Mouse (Mus musculus) heart, embryonic 12.5 days (tissue): ENCODE measurements around the gene Kcng3. TPM values are rescaled to one million over a fixed set of nuclear protein-coding genes. Genes with fewer than 3 reads are reported as not detected.

Source experiments
- ATAC-seq: fragments of 200-750 bp; cut with Nextera tagmentation; 2 replicates; pipeline ENCODE4 v1.8.0; 2017; ENCODE audit warnings: moderate TSS enrichment, moderate library complexity; ENCODE audit not compliant: insufficient number of reproducible peaks, low FRiP score
- H3K27ac ChIP-seq: fragments of 300-500 bp; sonication (generic); 2 replicates; pipeline ENCODE4 v1.5.1; 2016; ENCODE audit warnings: mild to moderate bottlenecking, moderate library complexity; ENCODE audit not compliant: poor library complexity, severe bottlenecking
- H3K27me3 ChIP-seq: fragments of 300-500 bp; sonication (generic); replicated peaks from 2 replicates; pipeline ENCODE4 v1.6.1; 2016; ENCODE audit warnings: mild to moderate bottlenecking, moderate library complexity
- H3K36me3 ChIP-seq: fragments of 300-500 bp; sonication (generic); 2 replicates; pipeline ENCODE4 v1.6.1; 2016; ENCODE audit warnings: mild to moderate bottlenecking, moderate library complexity
- H3K4me1 ChIP-seq: fragments of 300-500 bp; sonication (generic); replicated peaks from 2 replicates; pipeline ENCODE4 v1.6.1; 2016; ENCODE audit warnings: mild to moderate bottlenecking
- H3K4me2 ChIP-seq: fragments of 300-500 bp; sonication (generic); 2 replicates; pipeline ENCODE4 v1.6.1; 2016; ENCODE audit warnings: mild to moderate bottlenecking, moderate library complexity
- H3K4me3 ChIP-seq: fragments of 300-500 bp; sonication (generic); 2 replicates; pipeline ENCODE4 v1.5.1; 2016; ENCODE audit warnings: mild to moderate bottlenecking
- H3K9ac ChIP-seq: fragments of 300-500 bp; sonication (generic); 2 replicates; pipeline ENCODE4 v1.6.1; 2016; ENCODE audit warnings: mild to moderate bottlenecking, moderate library complexity
- H3K9me3 ChIP-seq: fragments of 300-500 bp; sonication (generic); replicated peaks from 2 replicates; pipeline ENCODE4 v1.6.1; 2016; ENCODE audit warnings: mild to moderate bottlenecking, moderate library complexity
- WGBS: fragments of 180-500 bp; shearing (Covaris S2); methylation state at CpG from one replicate; pipeline ENCODE4 v1.1.7; 2016; 5-methylcytosine and 5-hydroxymethylcytosine counted together
- polyA plus RNA-seq: library from polyadenylated mRNA; unstranded; fragments of >200 nt; fragmentation: Nextera tagmentation; extraction: Ambion mirVana; gene quantifications from 2 replicates; pipeline ENCODE4 v1.2.1, GENCODE M21; 2016

Kcng3 gene
- polyA plus RNA-seq, 1 experiment from 2014 or later, result not detected

DNA sequence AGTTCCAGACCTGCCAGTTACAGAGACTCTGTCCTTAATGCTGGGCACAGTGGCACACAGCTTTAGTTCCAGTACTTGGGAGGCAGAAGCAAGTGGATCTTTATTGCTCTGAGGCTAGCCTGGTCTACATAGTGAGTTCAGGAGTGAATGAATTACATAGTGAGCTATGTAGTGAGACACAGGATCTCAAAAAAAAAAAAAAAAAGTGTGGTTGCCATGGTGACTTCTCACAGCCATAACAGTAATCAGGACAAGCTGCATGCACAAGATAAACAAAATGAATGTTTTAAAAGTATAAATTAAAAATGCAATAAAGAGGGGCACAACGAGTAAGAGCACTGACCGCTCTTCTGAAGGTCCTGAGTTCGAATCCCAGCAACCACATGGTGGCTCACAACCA lies 21.9 kb upstream of the Kcng3 start:
- no peak for ATAC-seq
- no peaks in the 10 kb centered on the region for H3K27me3 ChIP-seq
- H3K27ac ChIP-seq, result no peak overlapping the region
- no peak overlapping the region for H3K9ac ChIP-seq
- H3K4me3 ChIP-seq, result no peak overlapping the region
- no peaks in the 10 kb centered on the region for H3K4me1 ChIP-seq
- no peak overlapping the region for H3K4me2 ChIP-seq
- no peaks in the 10 kb centered on the region for H3K36me3 ChIP-seq
- no peaks in the 10 kb centered on the region for H3K9me3 ChIP-seq
- WGBS, result 93% methylated on average over 3 of the region's 3 CpGs

DNA sequence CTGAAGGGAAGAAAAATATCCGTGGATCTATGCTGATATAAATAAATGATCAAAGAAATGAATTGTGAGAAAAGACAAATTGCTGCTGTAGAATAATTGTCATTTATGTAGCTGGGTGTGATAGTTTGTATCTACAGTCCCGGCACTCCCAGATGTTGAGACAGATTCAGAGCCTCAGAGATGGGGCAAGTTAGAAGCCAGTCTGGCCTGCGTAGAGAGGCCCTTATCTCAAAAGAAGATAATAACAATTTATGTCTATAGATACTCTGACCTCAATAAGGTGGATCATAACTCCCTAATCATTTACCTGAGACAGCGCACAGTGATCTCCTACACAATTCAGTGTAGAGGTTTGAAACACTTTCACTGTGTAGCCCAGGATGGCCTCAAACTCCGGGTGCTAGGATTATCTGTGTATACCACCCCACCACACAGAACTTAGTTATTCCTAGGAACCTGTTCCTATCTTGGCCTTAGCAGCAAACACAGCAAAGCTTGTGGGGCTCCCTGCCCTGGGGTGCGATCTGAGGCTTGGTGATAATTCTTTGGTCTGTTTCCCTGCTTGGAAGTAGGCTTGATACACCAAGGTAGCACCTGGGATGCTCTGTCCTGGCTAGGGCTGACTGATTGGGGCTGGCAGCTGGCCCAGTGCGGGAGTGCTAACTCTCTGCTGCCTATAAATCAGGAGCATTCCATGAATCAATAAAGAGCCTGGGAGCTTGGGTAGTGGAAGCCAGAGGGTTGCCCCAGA lies 19.4 kb upstream of the Kcng3 start:
- WGBS, result 74% methylated on average over 7 of the region's 7 CpGs
- H3K27ac ChIP-seq, result no peak overlapping the region
- no peak overlapping the region for H3K4me2 ChIP-seq
- ATAC-seq, result no peak
- no peaks in the 10 kb centered on the region for H3K9me3 ChIP-seq
- no peaks in the 10 kb centered on the region for H3K27me3 ChIP-seq
- H3K4me1 ChIP-seq, result no peaks in the 10 kb centered on the region
- H3K9ac ChIP-seq, result no peak overlapping the region
- no peaks in the 10 kb centered on the region for H3K36me3 ChIP-seq
- no peak overlapping the region for H3K4me3 ChIP-seq

DNA sequence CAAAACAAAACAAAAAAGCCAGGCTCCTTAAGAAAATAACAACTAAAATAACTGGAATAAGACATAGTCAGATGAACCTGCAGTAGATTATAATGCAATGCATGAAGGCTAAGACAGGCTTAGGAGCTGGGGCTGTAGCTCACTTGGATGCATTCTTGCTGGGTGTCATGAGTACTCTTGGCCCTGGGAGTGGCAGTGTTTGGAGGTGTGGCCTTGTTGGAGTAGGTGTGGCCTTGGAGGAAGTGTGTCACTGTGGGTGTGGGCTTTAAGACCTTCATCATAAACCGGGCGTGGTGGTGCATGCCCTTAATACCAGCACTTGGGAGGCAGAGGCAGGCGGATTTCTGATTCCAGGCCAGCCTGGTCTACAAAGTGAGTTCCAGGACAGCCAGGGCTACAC lies 18.3 kb upstream of the Kcng3 start:
- no peaks in the 10 kb centered on the region for H3K27me3 ChIP-seq
- 78% methylated on average over 3 of the region's 3 CpGs for WGBS
- no peak overlapping the region for H3K4me2 ChIP-seq
- H3K4me1 ChIP-seq, result peaks cover 7% of the 10 kb centered on the region; the same call in 1 of the 2 replicates
- H3K36me3 ChIP-seq, result no peaks in the 10 kb centered on the region
- no peak overlapping the region for H3K27ac ChIP-seq
- H3K9me3 ChIP-seq, result no peaks in the 10 kb centered on the region
- no peak overlapping the region for H3K9ac ChIP-seq
- ATAC-seq, result peak; percentile 66; the same call in 1 of the 2 replicates
- no peak overlapping the region for H3K4me3 ChIP-seq

DNA sequence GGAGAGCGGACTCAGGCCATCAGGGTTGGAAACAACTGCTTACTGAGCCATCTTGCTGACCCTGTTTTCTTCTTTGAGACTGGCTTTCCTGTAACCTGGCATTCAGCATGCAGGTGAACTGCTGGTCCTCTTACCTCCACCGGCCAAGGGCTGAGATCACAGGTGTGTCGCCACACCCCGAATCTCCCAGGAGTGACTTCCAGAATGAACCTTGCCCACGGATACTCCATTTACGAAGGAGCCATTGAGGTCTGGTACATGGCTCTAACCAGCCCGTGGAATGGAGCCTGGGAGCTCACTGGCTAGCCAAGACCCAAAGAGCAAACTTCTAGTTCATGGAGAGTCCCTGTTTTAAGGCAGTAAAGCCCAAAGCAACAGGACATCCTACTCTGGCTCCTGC lies 15.7 kb upstream of the Kcng3 start:
- Histone ChIP-seq H3K27me3 (no peaks in the 10 kb centered on the region), H3K4me3 (no peak overlapping the region), H3K27ac (no peak overlapping the region), H3K4me2 (no peak overlapping the region), H3K4me1 (peaks cover 8% of the 10 kb centered on the region; the same call in 1 of the 2 replicates), H3K36me3 (no peaks in the 10 kb centered on the region), H3K9ac (no peak overlapping the region), H3K9me3 (0 out of 2 replicates have a peak, but pooled peaks cover 3% of the 10 kb centered on the region)
- 92% methylated on average over 7 of the region's 7 CpGs for WGBS
- no peak for ATAC-seq

- no peak for ATAC-seq
- Histone ChIP-seq H3K36me3 (no peaks in the 10 kb centered on the region), H3K9ac (no peak overlapping the region), H3K9me3 (0 out of 2 replicates have a peak, but pooled peaks cover 4% of the 10 kb centered on the region), H3K4me1 (peaks cover 8% of the 10 kb centered on the region; the same call in 1 of the 2 replicates), H3K4me3 (no peak overlapping the region), H3K4me2 (no peak overlapping the region), H3K27me3 (no peaks in the 10 kb centered on the region), H3K27ac (no peak overlapping the region)
- 69% methylated on average over 8 of the region's 8 CpGs for WGBS
These were observed 14.9 kb upstream of the Kcng3 start for GRCm38 (mm10) chr17:83646425-83647163.

DNA sequence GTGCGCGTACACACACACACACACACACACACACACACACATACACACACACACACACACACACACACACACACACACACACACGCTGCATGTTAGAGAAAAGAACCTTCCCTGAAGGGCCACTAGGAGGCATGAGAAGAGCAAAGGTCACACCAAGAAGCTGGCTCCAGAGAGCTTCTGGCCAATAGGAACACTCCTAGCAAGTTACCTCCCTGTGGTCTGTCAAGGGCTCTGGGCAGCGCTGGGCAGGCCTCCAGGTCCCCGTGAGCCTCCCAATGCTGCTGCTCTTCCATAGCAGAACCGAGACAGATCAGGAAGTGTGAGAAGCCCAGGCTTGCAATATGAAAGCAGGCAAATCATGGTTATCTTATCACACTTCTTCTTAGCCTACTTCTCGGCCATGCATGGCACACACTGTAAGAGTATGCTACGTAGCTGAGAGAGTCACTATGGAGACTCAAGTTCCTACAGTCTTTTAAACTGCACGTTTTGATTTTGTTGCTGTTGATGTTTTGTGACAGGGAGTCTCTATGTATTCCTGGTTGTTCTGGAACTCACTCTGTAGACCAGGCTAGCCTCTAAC lies 13.6 kb upstream of the Kcng3 start:
- peaks cover 8% of the 10 kb centered on the region; the same call in 1 of the 2 replicates for H3K4me1 ChIP-seq
- WGBS, result 31% methylated on average over 9 of the region's 9 CpGs
- H3K36me3 ChIP-seq, result no peaks in the 10 kb centered on the region
- no peak overlapping the region for H3K9ac ChIP-seq
- no peak overlapping the region for H3K27ac ChIP-seq
- H3K4me2 ChIP-seq, result no peak overlapping the region
- no peaks in the 10 kb centered on the region for H3K27me3 ChIP-seq
- H3K4me3 ChIP-seq, result no peak overlapping the region
- H3K9me3 ChIP-seq, result 0 out of 2 replicates have a peak, but pooled peaks cover 4% of the 10 kb centered on the region
- ATAC-seq, result peak; percentile 81

- WGBS, result 60% methylated on average over 2 of the region's 2 CpGs
- no peak overlapping the region for H3K4me2 ChIP-seq
- H3K27ac ChIP-seq, result no peak overlapping the region
- peaks cover 15% of the 10 kb centered on the region for H3K27me3 ChIP-seq
- H3K9ac ChIP-seq, result no peak overlapping the region
- H3K4me1 ChIP-seq, result peaks cover 7% of the 10 kb centered on the region
- no peaks in the 10 kb centered on the region for H3K36me3 ChIP-seq
- H3K4me3 ChIP-seq, result no peak overlapping the region
- peaks cover 9% of the 10 kb centered on the region; the same call in 1 of the 2 replicates for H3K9me3 ChIP-seq
- ATAC-seq, result no peak
These were observed 5.7 kb upstream of the Kcng3 start for GRCm38 (mm10) chr17:83637393-83637792.

DNA sequence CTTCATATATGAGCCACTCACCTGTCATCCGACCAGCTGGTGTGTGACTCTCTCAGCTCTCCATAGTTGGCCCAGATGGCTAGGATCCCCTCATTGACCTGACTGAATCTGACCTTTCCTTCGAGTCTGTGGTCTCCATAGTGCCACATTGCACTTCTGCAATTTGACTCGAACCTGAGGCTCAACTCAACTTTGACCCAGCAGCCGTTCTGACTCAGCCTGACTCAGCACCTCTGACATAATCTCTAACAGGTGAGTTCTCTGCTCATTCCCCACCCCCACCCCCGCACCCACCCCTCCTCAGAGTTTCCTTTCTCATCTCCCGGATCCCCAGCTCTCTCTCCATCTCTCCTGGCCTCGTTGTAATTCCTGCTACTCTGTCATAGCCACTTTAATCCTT lies 4.7 kb upstream of the Kcng3 start:
- WGBS, result 77% methylated on average over 7 of the region's 7 CpGs

GRCm38 (mm10) chr17:83632653-83633570 lies 1.2 kb upstream of the Kcng3 start:
- H3K27me3 ChIP-seq, result peaks cover 58% of the 10 kb centered on the region
- H3K27ac ChIP-seq, result no peak overlapping the region
- H3K4me2 ChIP-seq, result peak overlapping the region; percentile 96
- ATAC-seq, result no peak
- H3K4me1 ChIP-seq, result peaks cover 31% of the 10 kb centered on the region
- H3K36me3 ChIP-seq, result no peaks in the 10 kb centered on the region
- H3K4me3 ChIP-seq, result peak overlapping the region; percentile 65
- 0 out of 2 replicates have a peak overlapping the region, but pooled peaks have one; percentile 29 for H3K9ac ChIP-seq
- peaks cover 3% of the 10 kb centered on the region; the same call in 1 of the 2 replicates for H3K9me3 ChIP-seq
- WGBS, result 2% methylated on average over 24 of the region's 24 CpGs

More for the DNA sequence above, 4.7 kb upstream of the Kcng3 start:
- Histone ChIP-seq H3K4me1 (peaks cover 16% of the 10 kb centered on the region), H3K9me3 (peaks cover 8% of the 10 kb centered on the region; the same call in 1 of the 2 replicates), H3K27me3 (peaks cover 25% of the 10 kb centered on the region), H3K27ac (no peak overlapping the region), H3K9ac (no peak overlapping the region), H3K36me3 (no peaks in the 10 kb centered on the region), H3K4me2 (no peak overlapping the region), H3K4me3 (no peak overlapping the region)
- no peak for ATAC-seq
